Mouse (Mus musculus) midbrain, embryonic 10.5 days (tissue): ENCODE results near the gene Ldlr. TPM values are rescaled to one million over a fixed set of nuclear protein-coding genes. Genes with fewer than 3 reads are reported as not detected.

ENCODE experiments used
- polyA plus RNA-seq: library from polyadenylated mRNA; unstranded; fragments of >200 nt; fragmentation: Nextera tagmentation; extraction: Ambion mirVana; gene quantifications from 2 replicates; pipeline ENCODE4 v1.2.1, GENCODE M21; 2016

Ldlr gene
- polyA plus RNA-seq, 1 experiment from 2014 or later = 52.2 TPM

Other genes starting within 250 kb of the Ldlr start
- gene Tmed1, start 213.2 kb upstream of the Ldlr start, polyA plus RNA-seq = 106 and 116 TPM in 2 replicates
- 6.0 and 7.1 TPM in 2 replicates for gene AB124611, start 197.3 kb upstream of the Ldlr start, polyA plus RNA-seq
- gene Carm1, start 176.6 kb upstream of the Ldlr start, polyA plus RNA-seq = 54.3 and 57.5 TPM in 2 replicates
- 32.0 and 37.1 TPM in 2 replicates for gene Timm29, start 130.8 kb upstream of the Ldlr start, polyA plus RNA-seq
- 20.4 and 21.6 TPM in 2 replicates for gene Yipf2, start 130.7 kb upstream of the Ldlr start, polyA plus RNA-seq
- gene Smarca4, start 107.3 kb upstream of the Ldlr start, polyA plus RNA-seq = 139 and 162 TPM in 2 replicates
- gene Spc24, start 36.8 kb downstream of the Ldlr start, polyA plus RNA-seq = 146 and 175 TPM in 2 replicates
- gene Kank2, start 75.3 kb downstream of the Ldlr start, polyA plus RNA-seq = 8.6 and 9.5 TPM in 2 replicates
- 0.47 and 0.83 TPM in 2 replicates for gene Angptl8, start 112.0 kb downstream of the Ldlr start, polyA plus RNA-seq
- 22.0 and 23.5 TPM in 2 replicates for gene Dock6, start 129.2 kb downstream of the Ldlr start, polyA plus RNA-seq
- 8.3 and 9.7 TPM in 2 replicates for gene Rab3d, start 194.7 kb downstream of the Ldlr start, polyA plus RNA-seq
- 4.2 and 4.6 TPM in 2 replicates for gene Ccdc159, start 204.0 kb downstream of the Ldlr start, polyA plus RNA-seq
- 39.0 and 39.2 TPM in 2 replicates for gene Tmem205, start 204.1 kb downstream of the Ldlr start, polyA plus RNA-seq
- 14.7 and 22.4 TPM in 2 replicates for gene Plppr2, start 213.6 kb downstream of the Ldlr start, polyA plus RNA-seq
- gene Swsap1, start 232.3 kb downstream of the Ldlr start, polyA plus RNA-seq = 8.1 and 8.6 TPM in 2 replicates
- 8.9 and 10.2 TPM in 2 replicates for gene Epor, start 240.0 kb downstream of the Ldlr start, polyA plus RNA-seq